Comparison of ENCODE assay signal across 21 mouse cellular contexts in genomic region chr6:17295116-17295515, GRCm38 (mm10).
"Had no signal": no experiment of that assay in that cellular context is flagged by ENCODE, and none has a peak within 500 bp of the region (broad histone marks: within the 10 kb centered on the region; RNA-seq: fewer than 3 reads in every experiment).

No protein-coding gene starts in this region.

- DNase-seq: gastrocnemius, postnatal 14 days; gastrocnemius, postnatal 36 days; heart, adult 18-20 months; heart, postnatal 10 days; heart, postnatal 36 days; kidney, adult 11 months; kidney, adult 8-10 months; kidney, postnatal 10 days; layer of hippocampus, adult 9-11 months; layer of hippocampus, postnatal 36 days; left cerebral cortex, postnatal 4 days had no signal

- ATAC-seq: hindbrain, postnatal 0 days; intestine, embryonic 16.5 days; liver, embryonic 12.5 days had no signal

- H3K9ac ChIP-seq: heart, embryonic 12.5 days; hindbrain, embryonic 13.5 days; hindbrain, embryonic 15.5 days; limb, embryonic 13.5 days; limb, embryonic 15.5 days; liver, embryonic 12.5 days; liver, embryonic 14.5 days had no signal

- H3K4me2 ChIP-seq: heart, embryonic 12.5 days; hindbrain, embryonic 13.5 days; hindbrain, embryonic 15.5 days; limb, embryonic 13.5 days; limb, embryonic 15.5 days; liver, embryonic 12.5 days had no signal

- H3K9me3 ChIP-seq: heart, embryonic 10.5 days; heart, embryonic 12.5 days; hindbrain, embryonic 13.5 days; hindbrain, embryonic 15.5 days; limb, embryonic 13.5 days; limb, embryonic 15.5 days; liver, embryonic 12.5 days had no signal

- H3K4me1 ChIP-seq: heart, embryonic 10.5 days; heart, embryonic 12.5 days; hindbrain, embryonic 13.5 days; hindbrain, embryonic 15.5 days; limb, embryonic 13.5 days; limb, embryonic 15.5 days; liver, embryonic 12.5 days had no signal

- H3K36me3 ChIP-seq: heart, embryonic 10.5 days; heart, embryonic 12.5 days; hindbrain, embryonic 13.5 days; hindbrain, embryonic 15.5 days; limb, embryonic 13.5 days; limb, embryonic 15.5 days; liver, embryonic 12.5 days had no signal

- H3K27ac ChIP-seq: heart, embryonic 10.5 days; hindbrain, embryonic 13.5 days; hindbrain, embryonic 15.5 days; hindbrain, postnatal 0 days; limb, embryonic 13.5 days; limb, embryonic 15.5 days; liver, embryonic 12.5 days; liver, embryonic 14.5 days had no signal

- H3K4me3 ChIP-seq: heart, embryonic 10.5 days; heart, embryonic 12.5 days; hindbrain, embryonic 13.5 days; hindbrain, embryonic 15.5 days; limb, embryonic 13.5 days; limb, embryonic 15.5 days; liver, embryonic 12.5 days had no signal

- H3K27me3 ChIP-seq: heart, embryonic 12.5 days; hindbrain, embryonic 13.5 days; hindbrain, embryonic 15.5 days; limb, embryonic 13.5 days; limb, embryonic 15.5 days; liver, embryonic 12.5 days had no signal
